Mouse (Mus musculus): Measurements from ENCODE around the gene Apbb2. TPM values are rescaled to one million over a fixed set of nuclear protein-coding genes. Genes with fewer than 3 reads are reported as not detected.

The Apbb2 gene
- polyA plus RNA-seq, 1 experiment: 0.34 TPM

GRCm38 (mm10) chr5:66351064-66351463, 267.5 kb downstream of the Apbb2 start:
- Histone ChIP-seq H3K4me3 (replicated peaks) (no peak overlapping the region), H3K36me3 (replicated peaks; ENCODE audit: low read length) (no peaks in the 10 kb centered on the region), H3K27me3 (replicated peaks) (peaks cover 14% of the 10 kb centered on the region), H3K4me1 (peaks cover 11% of the 10 kb centered on the region), H3K9me3 (peaks cover 28% of the 10 kb centered on the region)
- TF ChIP-seq GATA1 (IDR thresholded peaks at IDR 0.05; ENCODE audit: borderline replicate concordance, low read length) (no peak), FLI1 (IDR thresholded peaks at IDR 0.05; ENCODE audit: low read length) (no peak)

GRCm38 (mm10) chr5:66350611-66351010, 268.0 kb downstream of the Apbb2 start:
- TF ChIP-seq GATA1 (IDR thresholded peaks at IDR 0.05; ENCODE audit: borderline replicate concordance, low read length): no peak
- no peak for TF ChIP-seq FLI1 (IDR thresholded peaks at IDR 0.05; ENCODE audit: low read length)
- Histone ChIP-seq H3K9me3 (peaks cover 23% of the 10 kb centered on the region), H3K4me1 (peaks cover 11% of the 10 kb centered on the region), H3K36me3 (replicated peaks; ENCODE audit: low read length) (no peaks in the 10 kb centered on the region), H3K4me3 (replicated peaks) (no peak overlapping the region), H3K27me3 (replicated peaks) (peaks cover 12% of the 10 kb centered on the region)

- H3K36me3 ChIP-seq (replicated peaks; ENCODE audit: low read length): no peaks in the 10 kb centered on the region
- no peak for TF ChIP-seq FLI1 (IDR thresholded peaks at IDR 0.05; ENCODE audit: low read length)
- no peak for TF ChIP-seq GATA1 (IDR thresholded peaks at IDR 0.05; ENCODE audit: borderline replicate concordance, low read length)
- no peak overlapping the region for H3K4me3 ChIP-seq (replicated peaks)
- H3K27me3 ChIP-seq (replicated peaks): peaks cover 7% of the 10 kb centered on the region
- peaks cover 30% of the 10 kb centered on the region for H3K4me1 ChIP-seq
- peaks cover 10% of the 10 kb centered on the region for H3K9me3 ChIP-seq
Observed at GRCm38 (mm10) chr5:66348421-66348820, 270.2 kb downstream of the Apbb2 start.

GRCm38 (mm10) chr5:66346756-66347155, 271.8 kb downstream of the Apbb2 start:
- Histone ChIP-seq H3K36me3 (replicated peaks; ENCODE audit: low read length) (no peaks in the 10 kb centered on the region), H3K4me1 (peaks cover 33% of the 10 kb centered on the region), H3K27me3 (replicated peaks) (peaks cover 7% of the 10 kb centered on the region), H3K4me3 (replicated peaks) (no peak overlapping the region), H3K9me3 (no peaks in the 10 kb centered on the region; the same call in 1 of the 2 replicates)
- TF ChIP-seq GATA1 (IDR thresholded peaks at IDR 0.05; ENCODE audit: borderline replicate concordance, low read length): no peak
- TF ChIP-seq FLI1 (IDR thresholded peaks at IDR 0.05; ENCODE audit: low read length): no peak

GRCm38 (mm10) chr5:66345140-66345539, 273.4 kb downstream of the Apbb2 start:
- Histone ChIP-seq H3K4me1 (peaks cover 33% of the 10 kb centered on the region), H3K4me3 (replicated peaks) (no peak overlapping the region), H3K9me3 (no peaks in the 10 kb centered on the region), H3K36me3 (replicated peaks; ENCODE audit: low read length) (no peaks in the 10 kb centered on the region), H3K27me3 (replicated peaks) (peaks cover 7% of the 10 kb centered on the region)
- TF ChIP-seq GATA1 (IDR thresholded peaks at IDR 0.05; ENCODE audit: borderline replicate concordance, low read length): no peak
- TF ChIP-seq FLI1 (IDR thresholded peaks at IDR 0.05; ENCODE audit: low read length): no peak

- no peaks in the 10 kb centered on the region for H3K9me3 ChIP-seq
- H3K36me3 ChIP-seq (replicated peaks; ENCODE audit: low read length): no peaks in the 10 kb centered on the region
- peaks cover 33% of the 10 kb centered on the region for H3K4me1 ChIP-seq
- H3K4me3 ChIP-seq (replicated peaks): peak overlapping the region; percentile 17
- peaks cover 4% of the 10 kb centered on the region for H3K27me3 ChIP-seq (replicated peaks)
- TF ChIP-seq FLI1 (IDR thresholded peaks at IDR 0.05; ENCODE audit: low read length) (no peak), GATA1 (IDR thresholded peaks at IDR 0.05; ENCODE audit: borderline replicate concordance, low read length) (no peak)
Observed at GRCm38 (mm10) chr5:66344182-66344581, 274.4 kb downstream of the Apbb2 start.

- H3K4me3 ChIP-seq (replicated peaks): no peak overlapping the region
- H3K4me1 ChIP-seq: peaks cover 38% of the 10 kb centered on the region
- no peaks in the 10 kb centered on the region for H3K9me3 ChIP-seq
- no peaks in the 10 kb centered on the region for H3K36me3 ChIP-seq (replicated peaks; ENCODE audit: low read length)
- no peak for TF ChIP-seq GATA1 (IDR thresholded peaks at IDR 0.05; ENCODE audit: borderline replicate concordance, low read length)
- TF ChIP-seq FLI1 (IDR thresholded peaks at IDR 0.05; ENCODE audit: low read length): no peak
- H3K27me3 ChIP-seq (replicated peaks): peaks cover 14% of the 10 kb centered on the region
Observed at GRCm38 (mm10) chr5:66342285-66342684, 276.3 kb downstream of the Apbb2 start.

- Histone ChIP-seq H3K27me3 (replicated peaks) (peaks cover 18% of the 10 kb centered on the region), H3K9me3 (no peaks in the 10 kb centered on the region), H3K36me3 (replicated peaks; ENCODE audit: low read length) (no peaks in the 10 kb centered on the region), H3K4me3 (replicated peaks) (no peak overlapping the region), H3K4me1 (peaks cover 41% of the 10 kb centered on the region)
- TF ChIP-seq FLI1 (IDR thresholded peaks at IDR 0.05; ENCODE audit: low read length) (no peak), GATA1 (IDR thresholded peaks at IDR 0.05; ENCODE audit: borderline replicate concordance, low read length) (no peak)
Observed at GRCm38 (mm10) chr5:66341848-66342247, 276.7 kb downstream of the Apbb2 start.

GRCm38 (mm10) chr5:66340356-66341102, 278.1 kb downstream of the Apbb2 start:
- no peak for TF ChIP-seq FLI1 (IDR thresholded peaks at IDR 0.05; ENCODE audit: low read length)
- no peak for TF ChIP-seq GATA1 (IDR thresholded peaks at IDR 0.05; ENCODE audit: borderline replicate concordance, low read length)
- no peak overlapping the region for H3K4me3 ChIP-seq (replicated peaks)
- no peaks in the 10 kb centered on the region for H3K9me3 ChIP-seq
- H3K36me3 ChIP-seq (replicated peaks; ENCODE audit: low read length): no peaks in the 10 kb centered on the region
- H3K27me3 ChIP-seq (replicated peaks): peaks cover 25% of the 10 kb centered on the region
- H3K4me1 ChIP-seq: peaks cover 50% of the 10 kb centered on the region

- Histone ChIP-seq H3K4me3 (replicated peaks) (no peak overlapping the region), H3K4me1 (peaks cover 34% of the 10 kb centered on the region), H3K27me3 (replicated peaks) (peaks cover 25% of the 10 kb centered on the region), H3K9me3 (no peaks in the 10 kb centered on the region), H3K36me3 (replicated peaks; ENCODE audit: low read length) (no peaks in the 10 kb centered on the region)
- no peak for TF ChIP-seq FLI1 (IDR thresholded peaks at IDR 0.05; ENCODE audit: low read length)
- TF ChIP-seq GATA1 (IDR thresholded peaks at IDR 0.05; ENCODE audit: borderline replicate concordance, low read length): no peak
Observed at GRCm38 (mm10) chr5:66338583-66338982, 280.0 kb downstream of the Apbb2 start.
